In genomic region chr7:58660665-58661064, GRCm38 (mm10) we compare ENCODE assay signal across 17 mouse cellular contexts. TPM values are rescaled to one million over a fixed set of nuclear protein-coding genes. Genes with fewer than 3 reads are reported as not detected.
A peak's percentile ranks its signal among the peaks of the same experiment; 100 is the strongest.
DNase-seq lines count a peak whose midpoint lies in the region; ATAC-seq and TF ChIP-seq lines count a peak whose summit lies in the region.
"Had no signal": no experiment of that assay in that cellular context is flagged by ENCODE, and none has a peak within 500 bp of the region (broad histone marks: within the 10 kb centered on the region; RNA-seq: fewer than 3 reads in every experiment).

No protein-coding gene starts in this region.

- no peak overlapping the region for H3K27ac ChIP-seq in layer of hippocampus, adult 2 months
- no peak overlapping the region for H3K27ac ChIP-seq in testis, adult 2 months (ENCODE audit: control insufficient read depth, insufficient read depth, low read depth, low read length)
- no peak overlapping the region for H3K27ac ChIP-seq in stomach, postnatal 0 days (replicated peaks)

- 91% methylated on average over 5 of the region's 5 CpGs for WGBS in stomach, postnatal 0 days

- no peak overlapping the region for H3K9ac ChIP-seq in stomach, postnatal 0 days (ENCODE audit: low read length)

- H3K36me3 ChIP-seq in testis, adult 2 months (ENCODE audit: control insufficient read depth, insufficient read depth, low read length), result no peaks in the 10 kb centered on the region
- no peaks in the 10 kb centered on the region for H3K36me3 ChIP-seq in stomach, postnatal 0 days (ENCODE audit: control insufficient read depth, insufficient read depth, low read length)
- H3K36me3 ChIP-seq: G1E had no signal

- no peak for ATAC-seq in stomach, postnatal 0 days (ENCODE audit: low FRiP score, low TSS enrichment)
- ATAC-seq: activated CD4-positive, CD25-positive, alpha-beta regulatory T cell, adult 4 months; CD4-positive, CD25-positive, alpha-beta regulatory T cell, adult 4 months; Patski had no signal

- no peaks in the 10 kb centered on the region; the same call in 1 of the 2 replicates for H3K27me3 ChIP-seq in testis, adult 2 months (ENCODE audit: control insufficient read depth, insufficient read depth, low read length)
- no peaks in the 10 kb centered on the region for H3K27me3 ChIP-seq in stomach, postnatal 0 days (ENCODE audit: control insufficient read depth, insufficient read depth, low read length)
- H3K27me3 ChIP-seq: CH12.LX, Patski had no signal

- no peak for TF ChIP-seq EP300 in stomach, postnatal 0 days (optimal IDR thresholded peaks at IDR 0.05)

- 0 out of 2 replicates have a peak overlapping the region, but pooled peaks have one; percentile 4 for H3K4me3 ChIP-seq in layer of hippocampus, adult 2 months
- peak overlapping the region; percentile 21; the same call in 1 of the 2 replicates for H3K4me3 ChIP-seq in testis, adult 2 months (ENCODE audit: control insufficient read depth, low read depth, low read length)
- no peak overlapping the region for H3K4me3 ChIP-seq in stomach, postnatal 0 days (ENCODE audit: low read depth, low read length)

- no peaks in the 10 kb centered on the region for H3K9me3 ChIP-seq in stomach, postnatal 0 days (ENCODE audit: control insufficient read depth, low read length)

- H3K4me2 ChIP-seq in stomach, postnatal 0 days (replicated peaks; ENCODE audit: low read depth), result 0 out of 2 replicates have a peak overlapping the region, but pooled peaks have one; percentile 5

- no peak for TF ChIP-seq POLR2A in testis, adult 2 months (IDR thresholded peaks at IDR 0.05; ENCODE audit: control insufficient read depth, low read depth, low read length)

- H3K4me1 ChIP-seq in testis, adult 2 months (ENCODE audit: control insufficient read depth, insufficient read depth, low read length), result peaks cover 15% of the 10 kb centered on the region
- H3K4me1 ChIP-seq in stomach, postnatal 0 days (replicated peaks; ENCODE audit: control insufficient read depth, insufficient read depth), result no peaks in the 10 kb centered on the region

- peak; percentile 54 for DNase-seq in heart, adult 11 months
- no peak for DNase-seq in heart, postnatal 4 days
- DNase-seq in layer of hippocampus, adult 2 months (ENCODE audit: low spot score in 2 of 2), result no peak
- no peak for DNase-seq in layer of hippocampus, postnatal 36 days
- DNase-seq in testis, postnatal 14 days (ENCODE audit: low spot score), result no peak
- no peak for DNase-seq in stomach, postnatal 0 days (ENCODE audit: low spot score)
- DNase-seq in thymus, postnatal 0 days (ENCODE audit: low spot score), result no peak
- DNase-seq: B cell, adult 2 months; cerebellum, adult 11 months; cerebellum, adult 11-12 months had no signal

- no peak for TF ChIP-seq CTCF in layer of hippocampus, adult 2 months (conservative IDR thresholded peaks at IDR 0.05)
- TF ChIP-seq CTCF in testis, adult 2 months (IDR thresholded peaks at IDR 0.05; ENCODE audit: control insufficient read depth, insufficient read depth, insufficient replicate concordance, low read depth, low read length), result no peak
- no peak for TF ChIP-seq CTCF in stomach, postnatal 0 days (IDR thresholded peaks at IDR 0.05; ENCODE audit: low read depth)

RNA-seq across cellular contexts. Expression of gene Atp10a, which starts 4.7 kb away (rescaled TPM):
- total RNA-seq in heart, postnatal 4 days (2021), result 1 to 10 TPM; 2.4 to 2.9 TPM
- total RNA-seq in layer of hippocampus, adult 2 months (2021), result 1 to 10 TPM; 7.5 to 8.4 TPM
- 1 to 10 TPM; 6.8 to 7.9 TPM for total RNA-seq in layer of hippocampus, postnatal 36 days (2021)
- 40.9 and 41.0 TPM in 2 replicates for polyA plus RNA-seq in testis, adult 2 months (2012; rRNA removed)
- polyA plus RNA-seq in stomach, postnatal 0 days (2015; fragmentation: Nextera tagmentation; extraction: Ambion mirVana), result 1.4 and 1.7 TPM in 2 replicates
- polyA plus RNA-seq in thymus, postnatal 0 days (2015; fragmentation: Nextera tagmentation; extraction: Ambion mirVana), result 11.7 and 12.6 TPM in 2 replicates
- total RNA-seq: CH12.LX, G1E, MEL had no signal
- polyA plus RNA-seq: G1E had no signal
